In the genomic region with DNA sequence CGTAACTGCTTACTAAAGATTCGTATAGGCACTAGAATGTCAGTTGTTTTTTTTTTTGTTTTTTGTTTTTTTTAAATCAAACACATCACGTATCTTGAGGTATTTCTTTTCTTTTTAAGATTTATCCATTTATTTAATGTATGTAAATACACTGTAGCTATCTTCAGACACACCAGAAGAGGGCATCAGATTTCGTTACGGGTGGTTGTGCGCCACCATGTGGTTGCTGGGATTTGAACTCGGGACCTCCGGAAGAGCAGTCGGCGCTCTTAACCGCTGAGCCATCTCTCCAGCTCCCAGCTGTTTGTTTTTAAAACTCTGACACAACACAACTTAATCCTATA, we compare ENCODE assay signal across 11 mouse cellular contexts. TPM values are rescaled to one million over a fixed set of nuclear protein-coding genes. Genes with fewer than 3 reads are reported as not detected.
DNase-seq lines count a peak whose midpoint lies in the region; ATAC-seq and TF ChIP-seq lines count a peak whose summit lies in the region.
"Not testable (repeated sequence)": the region's sequence is repeated elsewhere in the genome, so short reads cannot be mapped to it uniquely, and the experiment has no call there.
"Had no signal": no experiment of that assay in that cellular context is flagged by ENCODE, and none has a peak within 500 bp of the region (broad histone marks: within the 10 kb centered on the region; RNA-seq: fewer than 3 reads in every experiment).

No protein-coding gene starts in this region.

- peak overlapping the region; percentile 71 for H3K9ac ChIP-seq in heart, embryonic 13.5 days
- peak overlapping the region; percentile 51 for H3K9ac ChIP-seq in intestine, embryonic 14.5 days (ENCODE audit: low read length)
- not testable (repeated sequence) for H3K9ac ChIP-seq in limb, embryonic 12.5 days (replicated peaks); stomach, postnatal 0 days (ENCODE audit: low read length)
- H3K9ac ChIP-seq in lung, embryonic 14.5 days = peak overlapping the region; percentile 38; the same call in 1 of the 2 replicates
- H3K9ac ChIP-seq in midbrain, postnatal 0 days (replicated peaks; ENCODE audit: low read length, poor library complexity, severe bottlenecking) = peak overlapping the region; percentile 46

- TF ChIP-seq EP300 in stomach, postnatal 0 days (optimal IDR thresholded peaks at IDR 0.05) = not testable (repeated sequence)

- TF ChIP-seq CTCF in bone marrow, adult 2 months (IDR thresholded peaks at IDR 0.05; ENCODE audit: control insufficient read depth, insufficient read depth, low read length) = 0 out of 2 replicates have a peak, but pooled peaks have one; percentile 6
- peak; percentile 71 for TF ChIP-seq CTCF in lung, embryonic 14.5 days (IDR thresholded peaks at IDR 0.05; ENCODE audit: low read depth)
- peak; percentile 77 for TF ChIP-seq CTCF in midbrain, postnatal 0 days (IDR thresholded peaks at IDR 0.05)
- peak; percentile 71 for TF ChIP-seq CTCF in stomach, postnatal 0 days (IDR thresholded peaks at IDR 0.05; ENCODE audit: low read depth)

- DNase-seq in forebrain, embryonic 10.5 days (ENCODE audit: extremely low spot score, low spot score); intestine, embryonic 14.5 days (ENCODE audit: low spot score); lung, embryonic 14.5 days; midbrain, postnatal 0 days (ENCODE audit: low spot score); stomach, postnatal 0 days (ENCODE audit: low spot score): not testable (repeated sequence)

- H3K27ac ChIP-seq in bone marrow, adult 2 months (ENCODE audit: control insufficient read depth, insufficient read depth, low read depth, low read length, poor library complexity); forebrain, embryonic 10.5 days; heart, embryonic 13.5 days (replicated peaks); intestine, embryonic 14.5 days (ENCODE audit: low read depth); limb, embryonic 12.5 days; lung, embryonic 14.5 days (ENCODE audit: low read depth); midbrain, postnatal 0 days (ENCODE audit: low read depth, low read length); stomach, postnatal 0 days (replicated peaks): not testable (repeated sequence)

- peak overlapping the region; percentile 21 for H3K4me3 ChIP-seq in bone marrow, adult 2 months (replicated peaks; ENCODE audit: control insufficient read depth, low read depth, low read length)
- peak overlapping the region; percentile 59 for H3K4me3 ChIP-seq in forebrain, embryonic 10.5 days
- H3K4me3 ChIP-seq in heart, embryonic 13.5 days = peak overlapping the region; percentile 59
- H3K4me3 ChIP-seq in intestine, embryonic 14.5 days (ENCODE audit: low read depth, low read length) = peak overlapping the region; percentile 47
- H3K4me3 ChIP-seq in limb, embryonic 12.5 days (replicated peaks) = peak overlapping the region; percentile 48
- peak overlapping the region; percentile 45 for H3K4me3 ChIP-seq in lung, embryonic 14.5 days (ENCODE audit: low read depth, low read length)
- peak overlapping the region; percentile 41 for H3K4me3 ChIP-seq in midbrain, postnatal 0 days (ENCODE audit: low read depth, low read length)
- H3K4me3 ChIP-seq in stomach, postnatal 0 days (ENCODE audit: low read depth, low read length) = peak overlapping the region; percentile 48

- WGBS in bone marrow, adult 2 months = 10% methylated on average over 11 of the region's 11 CpGs
- 13% methylated on average over 11 of the region's 11 CpGs for WGBS in forebrain, embryonic 10.5 days
- 12% methylated on average over 11 of the region's 11 CpGs for WGBS in heart, embryonic 13.5 days
- 13% methylated on average over 11 of the region's 11 CpGs for WGBS in intestine, embryonic 14.5 days
- WGBS in limb, embryonic 12.5 days = 14% methylated on average over 11 of the region's 11 CpGs
- 10% methylated on average over 11 of the region's 11 CpGs for WGBS in lung, embryonic 14.5 days
- 15% methylated on average over 11 of the region's 11 CpGs for WGBS in midbrain, postnatal 0 days
- WGBS in stomach, postnatal 0 days = 11% methylated on average over 11 of the region's 11 CpGs

- not testable (repeated sequence) for H3K36me3 ChIP-seq in forebrain, embryonic 10.5 days (replicated peaks); heart, embryonic 13.5 days; intestine, embryonic 14.5 days (ENCODE audit: control insufficient read depth, insufficient read depth, low read length); limb, embryonic 12.5 days; lung, embryonic 14.5 days (ENCODE audit: insufficient read depth); midbrain, postnatal 0 days (ENCODE audit: insufficient read depth, low read length); stomach, postnatal 0 days (ENCODE audit: control insufficient read depth, insufficient read depth, low read length)

- not testable (repeated sequence) for TF ChIP-seq POLR2A in bone marrow, adult 2 months (IDR thresholded peaks at IDR 0.05; ENCODE audit: borderline replicate concordance, control insufficient read depth, low read depth, low read length)

- peaks cover 64% of the 10 kb centered on the region for H3K27me3 ChIP-seq in forebrain, embryonic 10.5 days (ENCODE audit: poor library complexity, severe bottlenecking)
- H3K27me3 ChIP-seq in heart, embryonic 13.5 days (replicated peaks) = peaks cover 55% of the 10 kb centered on the region
- H3K27me3 ChIP-seq in intestine, embryonic 14.5 days (replicated peaks; ENCODE audit: control insufficient read depth, insufficient read depth, low read length); lung, embryonic 14.5 days (ENCODE audit: insufficient read depth, low read length); midbrain, postnatal 0 days (ENCODE audit: insufficient read depth, low read length); stomach, postnatal 0 days (ENCODE audit: control insufficient read depth, insufficient read depth, low read length): not testable (repeated sequence)
- peaks cover 42% of the 10 kb centered on the region for H3K27me3 ChIP-seq in limb, embryonic 12.5 days

- not testable (repeated sequence) for ATAC-seq in heart, embryonic 13.5 days (ENCODE audit: extremely low read depth, insufficient number of reproducible peaks, low FRiP score, low TSS enrichment); intestine, embryonic 14.5 days (replicated peaks; ENCODE audit: low FRiP score, low TSS enrichment, low read depth); limb, embryonic 12.5 days (ENCODE audit: insufficient number of reproducible peaks, insufficient read depth, low FRiP score, low TSS enrichment, low read depth); lung, embryonic 14.5 days (ENCODE audit: insufficient read depth); midbrain, postnatal 0 days (ENCODE audit: low FRiP score); stomach, postnatal 0 days (ENCODE audit: low FRiP score, low TSS enrichment)

- H3K4me2 ChIP-seq in heart, embryonic 13.5 days = peak overlapping the region; percentile 93
- peak overlapping the region; percentile 71 for H3K4me2 ChIP-seq in intestine, embryonic 14.5 days (ENCODE audit: low read length)
- H3K4me2 ChIP-seq in limb, embryonic 12.5 days = peak overlapping the region; percentile 83
- peak overlapping the region; percentile 69 for H3K4me2 ChIP-seq in lung, embryonic 14.5 days
- H3K4me2 ChIP-seq in midbrain, postnatal 0 days (ENCODE audit: low read depth, low read length, poor library complexity, severe bottlenecking) = peak overlapping the region; percentile 78
- peak overlapping the region; percentile 87 for H3K4me2 ChIP-seq in stomach, postnatal 0 days (replicated peaks; ENCODE audit: low read depth)

- H3K9me3 ChIP-seq in forebrain, embryonic 10.5 days; heart, embryonic 13.5 days; intestine, embryonic 14.5 days (ENCODE audit: control insufficient read depth, low read length); limb, embryonic 12.5 days; lung, embryonic 14.5 days (ENCODE audit: low read depth, low read length); midbrain, postnatal 0 days (ENCODE audit: low read length); stomach, postnatal 0 days (ENCODE audit: control insufficient read depth, low read length): not testable (repeated sequence)

- H3K4me1 ChIP-seq in bone marrow, adult 2 months (ENCODE audit: control insufficient read depth, insufficient read depth, low read length); intestine, embryonic 14.5 days (replicated peaks; ENCODE audit: control insufficient read depth, insufficient read depth, low read length); lung, embryonic 14.5 days (ENCODE audit: insufficient read depth); midbrain, postnatal 0 days (ENCODE audit: insufficient read depth, low read length); stomach, postnatal 0 days (replicated peaks; ENCODE audit: control insufficient read depth, insufficient read depth): not testable (repeated sequence)
- H3K4me1 ChIP-seq in forebrain, embryonic 10.5 days = peaks cover 14% of the 10 kb centered on the region
- peaks cover 13% of the 10 kb centered on the region for H3K4me1 ChIP-seq in heart, embryonic 13.5 days
- peaks cover 12% of the 10 kb centered on the region for H3K4me1 ChIP-seq in limb, embryonic 12.5 days (replicated peaks)

RNA-seq across cellular contexts. Expression of a gene that starts 0.3 kb away (rescaled TPM):
- polyA plus RNA-seq in bone marrow, adult 2 months (2011; ENCODE audit: insufficient read depth, insufficient read length, low replicate concordance, missing spikeins) = 1.4 TPM in 1 of 2 replicates, not detected in the other
- polyA plus RNA-seq in forebrain, embryonic 10.5 days (2016; fragmentation: Nextera tagmentation; extraction: Ambion mirVana) = 1.1 and 1.4 TPM in 2 replicates
- polyA plus RNA-seq in heart, embryonic 13.5 days (2015; fragmentation: Nextera tagmentation; extraction: Ambion mirVana) = 0.99 and 1.1 TPM in 2 replicates
- polyA plus RNA-seq in intestine, embryonic 14.5 days (2014; fragmentation: Nextera tagmentation; extraction: Ambion mirVana) = 39.3 and 43.8 TPM in 2 replicates
- 1.1 and 1.5 TPM in 2 replicates for polyA plus RNA-seq in limb, embryonic 12.5 days (2016; fragmentation: Nextera tagmentation; extraction: Ambion mirVana)
- polyA plus RNA-seq in lung, embryonic 14.5 days (2014; fragmentation: Nextera tagmentation; extraction: Ambion mirVana) = 30.5 and 31.0 TPM in 2 replicates
- 1.5 and 1.7 TPM in 2 replicates for total RNA-seq in midbrain, postnatal 0 days (2014; rRNA removed)
- polyA plus RNA-seq in midbrain, postnatal 0 days (2015; fragmentation: Nextera tagmentation; extraction: Ambion mirVana) = 0.49 and 0.84 TPM in 2 replicates
- polyA plus RNA-seq in stomach, postnatal 0 days (2015; fragmentation: Nextera tagmentation; extraction: Ambion mirVana) = 32.5 and 38.1 TPM in 2 replicates

RNA-seq across cellular contexts. Expression of a gene that starts 8.9 kb away (rescaled TPM):
- polyA plus RNA-seq in bone marrow, adult 2 months (2011; ENCODE audit: insufficient read depth, insufficient read length, low replicate concordance, missing spikeins) = 1.0 and 1.3 TPM in 2 replicates
- 14.6 and 17.4 TPM in 2 replicates for polyA plus RNA-seq in forebrain, embryonic 10.5 days (2016; fragmentation: Nextera tagmentation; extraction: Ambion mirVana)
- polyA plus RNA-seq in heart, embryonic 13.5 days (2015; fragmentation: Nextera tagmentation; extraction: Ambion mirVana) = 3.3 and 3.6 TPM in 2 replicates
- 12.0 and 13.1 TPM in 2 replicates for polyA plus RNA-seq in intestine, embryonic 14.5 days (2014; fragmentation: Nextera tagmentation; extraction: Ambion mirVana)
- polyA plus RNA-seq in limb, embryonic 12.5 days (2016; fragmentation: Nextera tagmentation; extraction: Ambion mirVana) = 9.6 and 11.1 TPM in 2 replicates
- 9.5 and 11.3 TPM in 2 replicates for polyA plus RNA-seq in lung, embryonic 14.5 days (2014; fragmentation: Nextera tagmentation; extraction: Ambion mirVana)
- total RNA-seq in midbrain, postnatal 0 days (2014; rRNA removed) = 9.4 and 13.1 TPM in 2 replicates
- 25.1 and 25.9 TPM in 2 replicates for polyA plus RNA-seq in midbrain, postnatal 0 days (2015; fragmentation: Nextera tagmentation; extraction: Ambion mirVana)
- 2.3 and 2.7 TPM in 2 replicates for polyA plus RNA-seq in stomach, postnatal 0 days (2015; fragmentation: Nextera tagmentation; extraction: Ambion mirVana)
- total RNA-seq: megakaryocyte, adult 5-6 weeks had no signal

RNA-seq across cellular contexts. Expression of a gene that starts 23.7 kb away (rescaled TPM):
- polyA plus RNA-seq in bone marrow, adult 2 months (2011; ENCODE audit: insufficient read depth, insufficient read length, low replicate concordance, missing spikeins) = not detected in 2 replicates
- 10.3 and 11.2 TPM in 2 replicates for polyA plus RNA-seq in forebrain, embryonic 10.5 days (2016; fragmentation: Nextera tagmentation; extraction: Ambion mirVana)
- polyA plus RNA-seq in heart, embryonic 13.5 days (2015; fragmentation: Nextera tagmentation; extraction: Ambion mirVana) = 7.7 and 9.9 TPM in 2 replicates
- polyA plus RNA-seq in intestine, embryonic 14.5 days (2014; fragmentation: Nextera tagmentation; extraction: Ambion mirVana) = 29.4 and 32.4 TPM in 2 replicates
- polyA plus RNA-seq in limb, embryonic 12.5 days (2016; fragmentation: Nextera tagmentation; extraction: Ambion mirVana) = 13.2 and 13.4 TPM in 2 replicates
- 16.6 and 17.7 TPM in 2 replicates for polyA plus RNA-seq in lung, embryonic 14.5 days (2014; fragmentation: Nextera tagmentation; extraction: Ambion mirVana)
- 2.9 and 5.3 TPM in 2 replicates for total RNA-seq in midbrain, postnatal 0 days (2014; rRNA removed)
- polyA plus RNA-seq in midbrain, postnatal 0 days (2015; fragmentation: Nextera tagmentation; extraction: Ambion mirVana) = 4.9 and 5.3 TPM in 2 replicates
- polyA plus RNA-seq in stomach, postnatal 0 days (2015; fragmentation: Nextera tagmentation; extraction: Ambion mirVana) = 23.5 and 26.0 TPM in 2 replicates
- total RNA-seq: megakaryocyte, adult 5-6 weeks had no signal

RNA-seq across cellular contexts. Expression of a gene that starts 40.2 kb away (rescaled TPM):
- polyA plus RNA-seq in bone marrow, adult 2 months (2011; ENCODE audit: insufficient read depth, insufficient read length, low replicate concordance, missing spikeins) = 321 and 356 TPM in 2 replicates
- 125 and 127 TPM in 2 replicates for polyA plus RNA-seq in forebrain, embryonic 10.5 days (2016; fragmentation: Nextera tagmentation; extraction: Ambion mirVana)
- 68.6 and 84.6 TPM in 2 replicates for polyA plus RNA-seq in heart, embryonic 13.5 days (2015; fragmentation: Nextera tagmentation; extraction: Ambion mirVana)
- 146 and 153 TPM in 2 replicates for polyA plus RNA-seq in intestine, embryonic 14.5 days (2014; fragmentation: Nextera tagmentation; extraction: Ambion mirVana)
- polyA plus RNA-seq in limb, embryonic 12.5 days (2016; fragmentation: Nextera tagmentation; extraction: Ambion mirVana) = 75.9 and 80.4 TPM in 2 replicates
- polyA plus RNA-seq in lung, embryonic 14.5 days (2014; fragmentation: Nextera tagmentation; extraction: Ambion mirVana) = 103 and 110 TPM in 2 replicates
- total RNA-seq in midbrain, postnatal 0 days (2014; rRNA removed) = 38.6 and 49.3 TPM in 2 replicates
- 74.6 and 80.9 TPM in 2 replicates for polyA plus RNA-seq in midbrain, postnatal 0 days (2015; fragmentation: Nextera tagmentation; extraction: Ambion mirVana)
- polyA plus RNA-seq in stomach, postnatal 0 days (2015; fragmentation: Nextera tagmentation; extraction: Ambion mirVana) = 161 and 178 TPM in 2 replicates

RNA-seq across cellular contexts. Expression of a gene that starts 44.5 kb away (rescaled TPM):
- polyA plus RNA-seq in bone marrow, adult 2 months (2011; ENCODE audit: insufficient read depth, insufficient read length, low replicate concordance, missing spikeins) = not detected in 2 replicates
- polyA plus RNA-seq in forebrain, embryonic 10.5 days (2016; fragmentation: Nextera tagmentation; extraction: Ambion mirVana) = 0.17 TPM in 1 of 2 replicates, not detected in the other
- polyA plus RNA-seq in heart, embryonic 13.5 days (2015; fragmentation: Nextera tagmentation; extraction: Ambion mirVana) = not detected in 2 replicates
- polyA plus RNA-seq in intestine, embryonic 14.5 days (2014; fragmentation: Nextera tagmentation; extraction: Ambion mirVana) = not detected in 2 replicates
- polyA plus RNA-seq in limb, embryonic 12.5 days (2016; fragmentation: Nextera tagmentation; extraction: Ambion mirVana) = not detected in 2 replicates
- polyA plus RNA-seq in lung, embryonic 14.5 days (2014; fragmentation: Nextera tagmentation; extraction: Ambion mirVana) = not detected in 2 replicates
- total RNA-seq in midbrain, postnatal 0 days (2014; rRNA removed) = 0.85 TPM in 1 of 2 replicates, not detected in the other
- polyA plus RNA-seq in midbrain, postnatal 0 days (2015; fragmentation: Nextera tagmentation; extraction: Ambion mirVana) = 0.11 and 0.39 TPM in 2 replicates
- polyA plus RNA-seq in stomach, postnatal 0 days (2015; fragmentation: Nextera tagmentation; extraction: Ambion mirVana) = 0.23 and 0.24 TPM in 2 replicates
- total RNA-seq: layer of hippocampus, adult 18-20 months; left cerebral cortex, postnatal 14 days; megakaryocyte, adult 5-6 weeks had no signal

Comparison
In these comparisons a context has a peak if more than half of its experiments do, and no peak if none do; other contexts are left out.
1. CTCF ChIP-seq: peak in every context shown above with its lines; median percentile 77 in midbrain, postnatal 0 days; 71 in lung, embryonic 14.5 days; 71 in stomach, postnatal 0 days; 6 in bone marrow, adult 2 months.
2. RNA of a gene that starts 0.3 kb away (polyA plus RNA-seq): 39.3 to 43.8 TPM in intestine, embryonic 14.5 days, 32.5 to 38.1 TPM in stomach, postnatal 0 days and 30.5 to 31.0 TPM in lung, embryonic 14.5 days; 1.4 TPM in bone marrow, adult 2 months, 1.1 to 1.4 TPM in forebrain, embryonic 10.5 days, 1.1 to 1.5 TPM in limb, embryonic 12.5 days, 0.99 to 1.1 TPM in heart, embryonic 13.5 days and 0.49 to 0.84 TPM in midbrain, postnatal 0 days; every median in the first group is over 10 times any median in the second.
3. Peak in every context shown above with its lines, with median percentiles within 50 percentile points of each other: H3K4me3 ChIP-seq and H3K4me2 ChIP-seq.